Mouse (Mus musculus): ENCODE data around the gene Ptp4a2. TPM values are rescaled to one million over a fixed set of nuclear protein-coding genes. Genes with fewer than 3 reads are reported as not detected.

Ptp4a2 gene
- polyA plus RNA-seq, 1 experiment from 2014 or later: 222 TPM

GRCm38 (mm10) chr4:129872376-129872922, 61.4 kb downstream of the Ptp4a2 start:
- Histone ChIP-seq H3K27ac (ENCODE audit: low read length) (no peak overlapping the region), H3K27me3 (ENCODE audit: control insufficient read depth, insufficient read depth, low read depth, low read length) (no peaks in the 10 kb centered on the region), H3K4me1 (ENCODE audit: control insufficient read depth, insufficient read depth, low read length) (peaks cover 9% of the 10 kb centered on the region), H3K36me3 (ENCODE audit: control insufficient read depth, insufficient read depth, low read length) (no peaks in the 10 kb centered on the region), H3K4me2 (ENCODE audit: low read length) (no peak overlapping the region), H3K9me3 (replicated peaks; ENCODE audit: control insufficient read depth, low read length, poor library complexity, severe bottlenecking) (no peaks in the 10 kb centered on the region), H3K4me3 (ENCODE audit: low read depth, low read length) (no peak overlapping the region), H3K9ac (ENCODE audit: low read depth, low read length) (no peak overlapping the region)
- ATAC-seq: no peak
- WGBS: 87% methylated on average over 9 of the region's 9 CpGs

DNA sequence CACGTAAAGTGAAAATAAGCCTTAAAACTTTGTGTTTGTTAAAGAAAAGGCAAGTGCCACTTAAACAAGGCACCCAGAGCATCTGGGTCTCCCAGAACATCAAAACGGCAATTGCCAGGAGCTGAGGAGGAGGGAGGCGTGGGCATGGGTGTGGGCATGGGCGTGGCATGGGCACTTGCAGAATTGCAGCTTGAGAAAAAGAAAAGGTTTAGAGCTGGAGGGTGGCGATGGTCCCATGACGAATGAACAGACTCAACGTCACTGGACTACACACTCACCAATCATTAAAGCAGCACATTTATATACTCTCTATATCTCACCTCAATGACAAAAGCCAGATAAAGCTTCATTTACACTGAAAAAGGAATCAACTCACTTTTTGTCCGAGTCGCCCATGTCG, 63.8 kb downstream of the Ptp4a2 start:
- H3K4me3 ChIP-seq (ENCODE audit: low read depth, low read length): no peak overlapping the region
- H3K4me1 ChIP-seq (ENCODE audit: control insufficient read depth, insufficient read depth, low read length): peaks cover 18% of the 10 kb centered on the region
- H3K4me2 ChIP-seq (ENCODE audit: low read length): no peak overlapping the region
- no peak overlapping the region for H3K9ac ChIP-seq (ENCODE audit: low read depth, low read length)
- H3K36me3 ChIP-seq (ENCODE audit: control insufficient read depth, insufficient read depth, low read length): no peaks in the 10 kb centered on the region
- WGBS: 81% methylated on average over 10 of the region's 10 CpGs
- no peaks in the 10 kb centered on the region for H3K27me3 ChIP-seq (ENCODE audit: control insufficient read depth, insufficient read depth, low read depth, low read length)
- H3K9me3 ChIP-seq (replicated peaks; ENCODE audit: control insufficient read depth, low read length, poor library complexity, severe bottlenecking): no peaks in the 10 kb centered on the region
- ATAC-seq: no peak
- no peak overlapping the region for H3K27ac ChIP-seq (ENCODE audit: low read length)

DNA sequence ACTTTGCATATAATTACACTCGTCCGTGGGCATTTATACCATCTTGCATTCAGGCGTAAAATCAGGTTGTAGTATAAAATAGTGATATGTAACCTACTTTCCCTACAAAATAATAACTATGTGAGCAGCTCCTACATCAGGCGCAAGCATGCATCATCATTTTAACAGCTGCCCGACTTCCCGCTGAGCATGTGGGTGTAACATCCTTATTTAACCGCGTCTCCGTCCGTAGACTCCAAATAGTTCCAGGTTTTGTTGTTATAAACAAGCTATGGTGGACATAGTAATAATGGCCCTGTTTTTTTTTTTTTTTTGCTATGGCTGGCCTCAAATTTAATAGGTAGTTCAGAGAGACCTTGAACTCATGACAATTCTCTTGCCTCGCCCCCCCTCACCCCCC, 64.4 kb downstream of the Ptp4a2 start:
- ATAC-seq: no peak
- no peak overlapping the region for H3K9ac ChIP-seq (ENCODE audit: low read depth, low read length)
- H3K4me1 ChIP-seq (ENCODE audit: control insufficient read depth, insufficient read depth, low read length): peaks cover 18% of the 10 kb centered on the region
- H3K27me3 ChIP-seq (ENCODE audit: control insufficient read depth, insufficient read depth, low read depth, low read length): no peaks in the 10 kb centered on the region
- WGBS: 80% methylated on average over 11 of the region's 11 CpGs
- H3K9me3 ChIP-seq (replicated peaks; ENCODE audit: control insufficient read depth, low read length, poor library complexity, severe bottlenecking): no peaks in the 10 kb centered on the region
- H3K36me3 ChIP-seq (ENCODE audit: control insufficient read depth, insufficient read depth, low read length): no peaks in the 10 kb centered on the region
- H3K4me3 ChIP-seq (ENCODE audit: low read depth, low read length): no peak overlapping the region
- H3K4me2 ChIP-seq (ENCODE audit: low read length): no peak overlapping the region
- no peak overlapping the region for H3K27ac ChIP-seq (ENCODE audit: low read length)

DNA sequence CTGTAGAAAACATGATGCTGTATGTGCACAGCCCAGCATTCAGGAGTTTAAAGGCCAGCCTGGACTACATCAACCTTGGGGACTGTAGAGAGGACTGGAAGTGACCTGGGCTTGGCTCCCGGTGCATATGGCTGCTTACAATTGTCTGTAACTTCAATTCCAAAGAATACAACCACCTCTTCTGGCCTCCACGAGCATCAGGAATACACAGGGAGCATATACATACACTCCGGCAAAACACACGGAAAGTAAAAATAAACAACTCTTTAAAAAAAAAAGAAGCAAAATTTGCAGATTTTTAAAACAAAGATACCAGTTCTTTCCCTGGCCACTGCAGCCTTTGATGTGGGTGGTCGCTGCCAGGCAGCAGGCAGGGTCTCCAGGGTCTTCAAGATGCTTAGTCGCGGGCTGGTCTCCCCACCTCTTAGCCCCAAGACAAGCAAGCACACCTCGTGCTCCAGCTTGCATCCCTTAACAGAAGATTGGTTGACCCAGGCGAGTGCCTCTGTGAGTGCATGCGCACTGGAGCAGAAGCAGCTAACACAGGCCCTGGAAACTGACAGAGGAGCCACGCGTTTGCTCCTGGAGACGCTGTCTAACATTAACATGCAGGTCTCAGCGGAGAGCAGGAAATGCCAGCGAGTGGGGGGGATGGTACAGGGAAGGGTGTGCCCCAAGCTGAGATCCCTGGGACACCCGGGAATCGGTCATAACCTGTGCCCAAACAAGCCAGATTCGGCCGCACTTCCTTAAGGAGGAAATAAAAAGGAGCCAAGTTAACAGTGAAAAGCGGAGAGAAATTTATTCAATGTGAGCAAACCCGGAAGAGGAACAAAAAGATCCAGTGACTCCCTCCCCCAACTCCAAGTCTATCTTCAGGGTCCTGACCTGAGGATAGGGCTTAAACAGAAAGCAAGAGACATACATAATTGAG, 66.1 kb downstream of the Ptp4a2 start:
- peak; percentile 83 for ATAC-seq
- 10% methylated on average over 21 of the region's 21 CpGs for WGBS
- Histone ChIP-seq H3K4me1 (ENCODE audit: control insufficient read depth, insufficient read depth, low read length) (peaks cover 18% of the 10 kb centered on the region), H3K9me3 (replicated peaks; ENCODE audit: control insufficient read depth, low read length, poor library complexity, severe bottlenecking) (no peaks in the 10 kb centered on the region), H3K27ac (ENCODE audit: low read length) (peak overlapping the region; percentile 70), H3K4me2 (ENCODE audit: low read length) (peak overlapping the region; percentile 45), H3K27me3 (ENCODE audit: control insufficient read depth, insufficient read depth, low read depth, low read length) (no peaks in the 10 kb centered on the region), H3K9ac (ENCODE audit: low read depth, low read length) (peak overlapping the region; percentile 34), H3K4me3 (ENCODE audit: low read depth, low read length) (peak overlapping the region; percentile 17), H3K36me3 (ENCODE audit: control insufficient read depth, insufficient read depth, low read length) (no peaks in the 10 kb centered on the region)

- Histone ChIP-seq H3K36me3 (ENCODE audit: control insufficient read depth, insufficient read depth, low read length) (no peaks in the 10 kb centered on the region), H3K4me2 (ENCODE audit: low read length) (peak overlapping the region; percentile 45), H3K27ac (ENCODE audit: low read length) (peak overlapping the region; percentile 70), H3K4me3 (ENCODE audit: low read depth, low read length) (no peak overlapping the region), H3K4me1 (ENCODE audit: control insufficient read depth, insufficient read depth, low read length) (peaks cover 28% of the 10 kb centered on the region), H3K9ac (ENCODE audit: low read depth, low read length) (peak overlapping the region; percentile 12), H3K9me3 (replicated peaks; ENCODE audit: control insufficient read depth, low read length, poor library complexity, severe bottlenecking) (no peaks in the 10 kb centered on the region), H3K27me3 (ENCODE audit: control insufficient read depth, insufficient read depth, low read depth, low read length) (no peaks in the 10 kb centered on the region)
- ATAC-seq: no peak
- 54% methylated on average over 11 of the region's 11 CpGs for WGBS
Observed at GRCm38 (mm10) chr4:129877967-129878655, 67.1 kb downstream of the Ptp4a2 start.

- 64% methylated on average over 8 of the region's 8 CpGs for WGBS
- ATAC-seq: no peak
- no peak overlapping the region for H3K27ac ChIP-seq (ENCODE audit: low read length)
Observed at GRCm38 (mm10) chr4:129878656-129879145, 67.7 kb downstream of the Ptp4a2 start.

GRCm38 (mm10) chr4:129879206-129879780, 68.3 kb downstream of the Ptp4a2 start:
- WGBS: 70% methylated on average over 4 of the region's 4 CpGs
- ATAC-seq: no peak
- H3K4me1 ChIP-seq (ENCODE audit: control insufficient read depth, insufficient read depth, low read length): peaks cover 33% of the 10 kb centered on the region
- H3K4me3 ChIP-seq (ENCODE audit: low read depth, low read length): no peak overlapping the region
- H3K4me2 ChIP-seq (ENCODE audit: low read length): no peak overlapping the region
- no peak overlapping the region for H3K27ac ChIP-seq (ENCODE audit: low read length)
- H3K36me3 ChIP-seq (ENCODE audit: control insufficient read depth, insufficient read depth, low read length): no peaks in the 10 kb centered on the region
- no peaks in the 10 kb centered on the region for H3K9me3 ChIP-seq (replicated peaks; ENCODE audit: control insufficient read depth, low read length, poor library complexity, severe bottlenecking)
- H3K9ac ChIP-seq (ENCODE audit: low read depth, low read length): no peak overlapping the region
- H3K27me3 ChIP-seq (ENCODE audit: control insufficient read depth, insufficient read depth, low read depth, low read length): no peaks in the 10 kb centered on the region

More at GRCm38 (mm10) chr4:129878656-129879145, 67.7 kb downstream of the Ptp4a2 start:
- Histone ChIP-seq H3K36me3 (ENCODE audit: control insufficient read depth, insufficient read depth, low read length) (no peaks in the 10 kb centered on the region), H3K4me3 (ENCODE audit: low read depth, low read length) (no peak overlapping the region), H3K27me3 (ENCODE audit: control insufficient read depth, insufficient read depth, low read depth, low read length) (no peaks in the 10 kb centered on the region), H3K4me2 (ENCODE audit: low read length) (no peak overlapping the region), H3K4me1 (ENCODE audit: control insufficient read depth, insufficient read depth, low read length) (peaks cover 29% of the 10 kb centered on the region), H3K9me3 (replicated peaks; ENCODE audit: control insufficient read depth, low read length, poor library complexity, severe bottlenecking) (no peaks in the 10 kb centered on the region), H3K9ac (ENCODE audit: low read depth, low read length) (no peak overlapping the region)

- Histone ChIP-seq H3K4me1 (ENCODE audit: control insufficient read depth, insufficient read depth, low read length) (peaks cover 36% of the 10 kb centered on the region), H3K36me3 (ENCODE audit: control insufficient read depth, insufficient read depth, low read length) (no peaks in the 10 kb centered on the region), H3K9ac (ENCODE audit: low read depth, low read length) (no peak overlapping the region), H3K27me3 (ENCODE audit: control insufficient read depth, insufficient read depth, low read depth, low read length) (no peaks in the 10 kb centered on the region), H3K4me2 (ENCODE audit: low read length) (no peak overlapping the region), H3K4me3 (ENCODE audit: low read depth, low read length) (no peak overlapping the region), H3K9me3 (replicated peaks; ENCODE audit: control insufficient read depth, low read length, poor library complexity, severe bottlenecking) (no peaks in the 10 kb centered on the region), H3K27ac (ENCODE audit: low read length) (no peak overlapping the region)
- 77% methylated on average over 7 of the region's 7 CpGs for WGBS
- ATAC-seq: no peak
Observed at GRCm38 (mm10) chr4:129880615-129881014, 69.6 kb downstream of the Ptp4a2 start.
